Mouse (Mus musculus): ENCODE measurements around the gene Ehmt1. TPM values are rescaled to one million over a fixed set of nuclear protein-coding genes. Genes with fewer than 3 reads are reported as not detected.
A peak's percentile ranks its signal among the peaks of the same experiment; 100 is the strongest.

Gene Ehmt1
- polyA plus RNA-seq, 1 experiment from 2014 or later = 113 TPM

DNA sequence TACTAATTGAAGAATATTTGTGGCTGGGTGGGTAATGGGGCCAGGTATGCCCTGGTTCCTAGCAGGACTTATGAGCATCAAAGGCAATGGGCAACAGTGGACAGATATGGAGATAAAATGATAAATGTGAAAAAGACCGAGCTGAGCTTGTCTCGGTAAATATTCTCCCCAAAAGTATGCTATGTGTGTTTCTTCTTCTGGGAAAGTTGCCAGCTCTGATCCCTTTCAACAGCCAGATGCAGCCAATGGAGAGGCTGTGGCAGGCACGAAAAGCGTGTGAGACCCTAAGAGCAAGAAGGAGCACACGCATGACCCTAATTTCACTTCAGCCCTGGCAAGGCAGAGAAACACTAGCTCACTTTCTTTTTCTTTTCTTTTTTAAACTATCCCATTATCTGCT, 18.4 kb downstream of the Ehmt1 start:
- Histone ChIP-seq H3K4me3 (ENCODE audit: low read depth, low read length) (no peak overlapping the region), H3K4me2 (replicated peaks; ENCODE audit: low read depth, low read length) (no peak overlapping the region), H3K4me1 (replicated peaks; ENCODE audit: control insufficient read depth, insufficient read depth, low read length) (0 out of 2 replicates have a peak, but pooled peaks cover 4% of the 10 kb centered on the region), H3K9ac (ENCODE audit: low read depth, low read length) (no peak overlapping the region), H3K27ac (ENCODE audit: low read depth, low read length) (no peak overlapping the region), H3K9me3 (ENCODE audit: control insufficient read depth, low read length) (no peaks in the 10 kb centered on the region), H3K36me3 (ENCODE audit: control insufficient read depth, insufficient read depth, low read length) (no peaks in the 10 kb centered on the region), H3K27me3 (ENCODE audit: control insufficient read depth, insufficient read depth, low read length) (no peaks in the 10 kb centered on the region)
- DNase-seq (ENCODE audit: low spot score) = no peak
- WGBS = 97% methylated on average over 5 of the region's 5 CpGs
- no peak for ATAC-seq (ENCODE audit: low FRiP score)

DNA sequence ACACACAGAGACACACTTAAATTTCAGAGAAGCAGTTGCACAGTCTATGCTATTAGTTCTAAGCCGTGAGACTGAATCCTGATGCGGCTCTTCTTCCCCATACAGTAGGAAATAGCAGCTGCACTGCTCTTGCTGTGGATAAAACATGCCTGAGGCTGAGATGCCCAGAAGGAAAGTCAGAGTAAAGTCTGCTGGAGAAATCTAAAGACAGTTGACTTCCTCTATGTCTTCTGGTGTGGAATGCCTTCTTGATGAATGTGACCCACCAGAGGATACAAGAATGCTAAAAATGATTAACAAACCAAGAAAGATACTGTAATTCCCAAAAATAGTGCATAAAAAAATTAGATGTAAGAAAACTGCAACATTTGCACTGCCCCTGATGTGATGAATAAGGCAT, 20.1 kb downstream of the Ehmt1 start:
- Histone ChIP-seq H3K27ac (ENCODE audit: low read depth, low read length) (no peak overlapping the region), H3K4me3 (ENCODE audit: low read depth, low read length) (no peak overlapping the region), H3K27me3 (ENCODE audit: control insufficient read depth, insufficient read depth, low read length) (no peaks in the 10 kb centered on the region), H3K4me2 (replicated peaks; ENCODE audit: low read depth, low read length) (no peak overlapping the region), H3K36me3 (ENCODE audit: control insufficient read depth, insufficient read depth, low read length) (no peaks in the 10 kb centered on the region), H3K4me1 (replicated peaks; ENCODE audit: control insufficient read depth, insufficient read depth, low read length) (no peaks in the 10 kb centered on the region), H3K9ac (ENCODE audit: low read depth, low read length) (no peak overlapping the region), H3K9me3 (ENCODE audit: control insufficient read depth, low read length) (no peaks in the 10 kb centered on the region)
- WGBS = 92% methylated on average over 2 of the region's 2 CpGs
- DNase-seq (ENCODE audit: low spot score) (no peak), ATAC-seq (ENCODE audit: low FRiP score) (no peak)

DNA sequence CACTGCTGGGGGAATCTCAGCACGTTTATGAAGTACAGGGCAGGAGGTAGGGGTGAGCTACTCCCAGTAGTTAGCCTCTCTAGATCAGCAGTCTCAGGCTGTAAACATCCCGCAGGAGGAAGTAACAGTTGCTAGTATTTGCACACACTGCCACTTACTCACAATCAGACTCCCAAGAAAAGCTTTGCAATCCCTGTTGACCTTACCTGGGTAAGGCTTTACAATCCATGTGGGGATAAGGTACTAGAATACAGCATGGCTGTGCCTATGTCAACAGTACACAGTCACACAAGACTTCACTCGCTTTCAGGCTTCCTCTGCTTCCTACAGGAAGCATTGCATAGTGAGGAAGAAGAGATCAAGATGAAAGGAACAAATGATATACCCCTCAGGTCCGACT, 22.7 kb downstream of the Ehmt1 start:
- 87% methylated on average over 4 of the region's 4 CpGs for WGBS
- DNase-seq (ENCODE audit: low spot score) (no peak), ATAC-seq (ENCODE audit: low FRiP score) (no peak)
- Histone ChIP-seq H3K9ac (ENCODE audit: low read depth, low read length) (no peak overlapping the region), H3K27me3 (ENCODE audit: control insufficient read depth, insufficient read depth, low read length) (no peaks in the 10 kb centered on the region), H3K4me2 (replicated peaks; ENCODE audit: low read depth, low read length) (no peak overlapping the region), H3K36me3 (ENCODE audit: control insufficient read depth, insufficient read depth, low read length) (no peaks in the 10 kb centered on the region), H3K4me3 (ENCODE audit: low read depth, low read length) (no peak overlapping the region), H3K4me1 (replicated peaks; ENCODE audit: control insufficient read depth, insufficient read depth, low read length) (no peaks in the 10 kb centered on the region), H3K9me3 (ENCODE audit: control insufficient read depth, low read length) (no peaks in the 10 kb centered on the region), H3K27ac (ENCODE audit: low read depth, low read length) (no peak overlapping the region)

DNA sequence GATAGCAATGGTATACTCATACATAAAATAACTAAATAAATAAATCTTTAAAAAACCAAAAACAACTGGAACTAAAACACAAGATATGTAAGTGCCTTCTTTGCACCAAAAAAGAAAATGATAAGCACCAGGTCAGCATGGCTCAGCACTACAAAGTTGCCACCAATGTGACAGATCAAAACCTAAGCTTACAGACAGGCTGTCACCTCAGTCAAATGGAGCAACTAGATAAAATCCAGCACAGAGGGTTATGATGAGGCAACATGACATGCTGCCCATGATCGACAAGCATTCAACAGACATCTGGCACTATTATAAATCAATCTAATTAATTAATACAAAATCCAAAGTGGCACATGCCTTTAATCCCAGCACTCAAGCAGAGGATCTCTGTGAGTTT, 25.2 kb downstream of the Ehmt1 start:
- Histone ChIP-seq H3K27me3 (ENCODE audit: control insufficient read depth, insufficient read depth, low read length) (no peaks in the 10 kb centered on the region), H3K4me1 (replicated peaks; ENCODE audit: control insufficient read depth, insufficient read depth, low read length) (no peaks in the 10 kb centered on the region), H3K27ac (ENCODE audit: low read depth, low read length) (no peak overlapping the region), H3K4me3 (ENCODE audit: low read depth, low read length) (no peak overlapping the region), H3K36me3 (ENCODE audit: control insufficient read depth, insufficient read depth, low read length) (no peaks in the 10 kb centered on the region), H3K9ac (ENCODE audit: low read depth, low read length) (no peak overlapping the region), H3K4me2 (replicated peaks; ENCODE audit: low read depth, low read length) (no peak overlapping the region), H3K9me3 (ENCODE audit: control insufficient read depth, low read length) (no peaks in the 10 kb centered on the region)
- 94% methylated on average over 1 of the region's 1 CpGs for WGBS
- no peak for DNase-seq (ENCODE audit: low spot score)
- ATAC-seq (ENCODE audit: low FRiP score) = no peak

DNA sequence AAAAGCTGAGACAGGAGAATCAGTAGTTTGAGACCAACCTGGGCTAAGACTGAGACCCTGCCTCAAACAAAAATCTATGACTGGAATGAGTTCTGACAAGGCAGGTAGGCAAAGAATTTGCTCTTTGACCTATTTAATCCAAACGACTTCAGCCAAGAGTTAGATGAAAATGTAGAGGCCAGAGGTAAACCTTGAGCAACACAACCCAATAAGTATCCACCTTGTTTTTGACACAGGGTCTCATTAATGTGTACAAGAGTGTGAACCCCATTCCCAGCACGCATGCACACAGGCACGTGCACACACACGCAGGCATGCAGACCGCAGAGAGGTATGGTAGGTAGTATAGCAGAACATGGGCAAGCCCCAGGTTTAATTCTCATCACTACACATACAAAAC, 27.1 kb downstream of the Ehmt1 start:
- H3K27ac ChIP-seq (ENCODE audit: low read depth, low read length) = no peak overlapping the region
- no peak overlapping the region for H3K4me3 ChIP-seq (ENCODE audit: low read depth, low read length)
- DNase-seq (ENCODE audit: low spot score) (no peak), ATAC-seq (ENCODE audit: low FRiP score) (no peak)
- no peaks in the 10 kb centered on the region for H3K36me3 ChIP-seq (ENCODE audit: control insufficient read depth, insufficient read depth, low read length)
- no peak overlapping the region for H3K9ac ChIP-seq (ENCODE audit: low read depth, low read length)
- WGBS = 89% methylated on average over 5 of the region's 5 CpGs
- no peaks in the 10 kb centered on the region for H3K27me3 ChIP-seq (ENCODE audit: control insufficient read depth, insufficient read depth, low read length)
- no peaks in the 10 kb centered on the region for H3K9me3 ChIP-seq (ENCODE audit: control insufficient read depth, low read length)
- H3K4me2 ChIP-seq (replicated peaks; ENCODE audit: low read depth, low read length) = no peak overlapping the region
- no peaks in the 10 kb centered on the region for H3K4me1 ChIP-seq (replicated peaks; ENCODE audit: control insufficient read depth, insufficient read depth, low read length)

DNA sequence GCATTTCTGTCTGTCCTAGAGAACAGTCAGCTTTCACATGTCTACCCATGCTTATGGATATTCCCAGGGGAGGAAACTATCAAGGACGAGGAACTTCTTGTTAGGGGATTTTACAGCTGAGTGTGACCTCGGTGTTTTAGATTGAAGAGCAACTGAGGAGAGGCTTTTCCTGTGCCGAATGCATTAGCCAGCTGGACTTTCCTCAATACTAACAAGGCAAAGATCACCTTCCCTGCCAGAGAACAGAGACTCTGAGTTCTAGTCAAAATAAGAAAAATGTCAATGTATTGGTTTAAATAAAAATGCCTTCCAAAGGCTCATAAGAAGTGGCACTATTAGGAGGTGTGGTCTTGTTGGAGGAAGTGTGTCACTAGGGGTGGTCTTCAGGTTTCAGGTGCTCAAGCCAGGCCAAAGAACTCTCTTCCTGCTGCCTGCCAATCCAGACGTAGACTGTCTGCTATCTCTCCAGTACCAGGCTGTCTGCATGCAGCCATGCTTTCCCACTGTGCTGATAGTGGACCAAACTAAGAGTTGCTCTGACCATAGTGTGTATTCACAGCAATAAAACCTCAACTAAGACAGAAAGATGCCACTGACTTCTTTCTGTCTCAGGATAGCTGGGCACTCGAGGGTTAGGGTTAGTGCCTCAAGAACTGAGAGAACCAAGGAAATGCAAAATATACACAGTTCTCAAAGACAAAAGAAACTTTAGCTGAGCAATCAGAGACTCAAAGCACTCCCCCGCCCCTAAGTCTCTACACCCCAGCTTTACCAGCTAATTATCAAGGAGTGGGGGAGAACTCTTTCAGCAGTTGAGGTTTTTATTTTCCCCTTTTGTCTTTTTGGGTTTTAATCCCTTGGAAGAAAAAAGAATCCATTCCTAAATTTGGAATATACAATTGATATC, 28.6 kb downstream of the Ehmt1 start:
- Histone ChIP-seq H3K4me3 (ENCODE audit: low read depth, low read length) (no peak overlapping the region), H3K9ac (ENCODE audit: low read depth, low read length) (no peak overlapping the region), H3K4me1 (replicated peaks; ENCODE audit: control insufficient read depth, insufficient read depth, low read length) (no peaks in the 10 kb centered on the region), H3K36me3 (ENCODE audit: control insufficient read depth, insufficient read depth, low read length) (peaks cover 3% of the 10 kb centered on the region; the same call in 1 of the 2 replicates), H3K9me3 (ENCODE audit: control insufficient read depth, low read length) (no peaks in the 10 kb centered on the region), H3K27me3 (ENCODE audit: control insufficient read depth, insufficient read depth, low read length) (no peaks in the 10 kb centered on the region), H3K27ac (ENCODE audit: low read depth, low read length) (no peak overlapping the region), H3K4me2 (replicated peaks; ENCODE audit: low read depth, low read length) (no peak overlapping the region)
- ATAC-seq (ENCODE audit: low FRiP score) (no peak), DNase-seq (ENCODE audit: low spot score) (no peak)
- 80% methylated on average over 6 of the region's 6 CpGs for WGBS

DNA sequence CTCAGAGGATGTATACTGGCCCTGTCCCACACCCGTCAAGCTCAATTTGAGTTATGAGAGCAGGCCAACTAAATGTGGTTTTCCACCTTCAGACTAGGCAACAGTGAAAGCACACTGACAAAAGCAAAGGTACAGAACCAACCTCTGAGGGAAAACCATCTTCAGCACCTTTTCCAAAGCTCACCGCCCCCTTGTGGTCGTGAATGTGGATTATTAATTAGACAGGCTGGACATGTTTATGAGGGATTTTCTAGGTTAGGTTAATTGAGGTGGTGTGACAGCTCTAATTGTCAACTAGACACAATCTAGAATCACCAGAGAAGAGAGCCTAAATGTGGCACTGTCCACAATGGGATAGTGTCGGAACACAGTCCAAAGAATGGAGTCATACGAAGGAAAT, 30.5 kb downstream of the Ehmt1 start:
- no peak overlapping the region for H3K4me2 ChIP-seq (replicated peaks; ENCODE audit: low read depth, low read length)
- H3K9ac ChIP-seq (ENCODE audit: low read depth, low read length) = no peak overlapping the region
- DNase-seq (ENCODE audit: low spot score) (peak; percentile 19), ATAC-seq (ENCODE audit: low FRiP score) (no peak)
- WGBS = 91% methylated on average over 5 of the region's 5 CpGs
- peaks cover 10% of the 10 kb centered on the region for H3K36me3 ChIP-seq (ENCODE audit: control insufficient read depth, insufficient read depth, low read length)
- H3K27me3 ChIP-seq (ENCODE audit: control insufficient read depth, insufficient read depth, low read length) = no peaks in the 10 kb centered on the region
- no peak overlapping the region for H3K27ac ChIP-seq (ENCODE audit: low read depth, low read length)
- no peak overlapping the region for H3K4me3 ChIP-seq (ENCODE audit: low read depth, low read length)
- H3K9me3 ChIP-seq (ENCODE audit: control insufficient read depth, low read length) = no peaks in the 10 kb centered on the region
- no peaks in the 10 kb centered on the region for H3K4me1 ChIP-seq (replicated peaks; ENCODE audit: control insufficient read depth, insufficient read depth, low read length)

DNA sequence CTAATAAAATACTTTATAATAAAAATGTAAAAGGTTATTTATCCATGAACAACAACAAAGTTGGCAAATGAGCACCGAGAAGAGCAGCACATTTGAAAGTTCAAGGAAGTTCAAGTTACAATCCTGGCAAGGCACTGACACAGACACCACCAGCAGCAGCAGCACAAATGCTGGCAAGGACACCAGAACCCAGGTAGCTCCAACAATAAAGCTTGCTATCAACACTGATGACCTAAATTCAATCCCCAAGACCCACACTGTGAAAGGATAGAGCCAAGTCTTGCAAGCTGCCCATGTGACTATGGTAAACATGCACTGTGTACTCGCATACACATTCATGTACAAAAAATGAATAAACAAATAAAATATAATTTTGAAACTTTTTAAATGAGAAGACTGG, 38.7 kb downstream of the Ehmt1 start:
- no peak overlapping the region for H3K4me2 ChIP-seq (replicated peaks; ENCODE audit: low read depth, low read length)

DNA sequence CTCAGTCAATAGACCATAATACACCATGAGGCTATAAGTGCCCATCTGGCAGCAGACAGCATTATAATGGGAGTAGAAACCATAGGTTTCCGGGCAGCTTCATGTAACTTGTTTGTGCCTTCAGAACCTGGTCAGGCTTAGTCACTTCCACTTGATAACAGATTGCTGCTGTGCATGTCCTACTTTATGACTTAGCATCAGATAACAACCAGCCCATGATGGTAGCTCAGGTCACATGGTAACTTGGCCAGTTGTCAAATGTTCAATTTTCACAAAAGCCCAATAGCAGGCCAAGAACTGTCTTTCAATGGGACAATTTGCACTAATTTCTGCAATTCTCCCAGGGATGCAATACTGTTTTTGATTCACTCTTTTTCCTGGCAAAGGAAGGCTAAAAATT, 48.5 kb downstream of the Ehmt1 start:
- H3K4me2 ChIP-seq (replicated peaks; ENCODE audit: low read depth, low read length) = no peak overlapping the region
- H3K9me3 ChIP-seq (ENCODE audit: control insufficient read depth, low read length) = no peaks in the 10 kb centered on the region
- H3K36me3 ChIP-seq (ENCODE audit: control insufficient read depth, insufficient read depth, low read length) = peaks cover 2% of the 10 kb centered on the region; the same call in 1 of the 2 replicates
- no peak overlapping the region for H3K4me3 ChIP-seq (ENCODE audit: low read depth, low read length)
- no peak overlapping the region for H3K9ac ChIP-seq (ENCODE audit: low read depth, low read length)
- H3K27ac ChIP-seq (ENCODE audit: low read depth, low read length) = no peak overlapping the region
- DNase-seq (ENCODE audit: low spot score) (no peak), ATAC-seq (ENCODE audit: low FRiP score) (no peak)
- WGBS = 95% methylated on average over 1 of the region's 1 CpGs
- H3K4me1 ChIP-seq (replicated peaks; ENCODE audit: control insufficient read depth, insufficient read depth, low read length) = no peaks in the 10 kb centered on the region
- no peaks in the 10 kb centered on the region for H3K27me3 ChIP-seq (ENCODE audit: control insufficient read depth, insufficient read depth, low read length)

More for the DNA sequence above, 38.7 kb downstream of the Ehmt1 start:
- no peak overlapping the region for H3K27ac ChIP-seq (ENCODE audit: low read depth, low read length)
- no peak overlapping the region for H3K9ac ChIP-seq (ENCODE audit: low read depth, low read length)
- ATAC-seq (ENCODE audit: low FRiP score) = no peak
- DNase-seq (ENCODE audit: low spot score) = no peak
- no peak overlapping the region for H3K4me3 ChIP-seq (ENCODE audit: low read depth, low read length)
- H3K4me1 ChIP-seq (replicated peaks; ENCODE audit: control insufficient read depth, insufficient read depth, low read length) = no peaks in the 10 kb centered on the region
- H3K27me3 ChIP-seq (ENCODE audit: control insufficient read depth, insufficient read depth, low read length) = no peaks in the 10 kb centered on the region
- H3K36me3 ChIP-seq (ENCODE audit: control insufficient read depth, insufficient read depth, low read length) = peaks cover 10% of the 10 kb centered on the region
- WGBS = 92% methylated on average over 2 of the region's 2 CpGs
- no peaks in the 10 kb centered on the region for H3K9me3 ChIP-seq (ENCODE audit: control insufficient read depth, low read length)

Data from hindbrain, embryonic 11.5 days (tissue).